8 mouse cellular contexts compared by ENCODE assay signal in the genomic region with DNA sequence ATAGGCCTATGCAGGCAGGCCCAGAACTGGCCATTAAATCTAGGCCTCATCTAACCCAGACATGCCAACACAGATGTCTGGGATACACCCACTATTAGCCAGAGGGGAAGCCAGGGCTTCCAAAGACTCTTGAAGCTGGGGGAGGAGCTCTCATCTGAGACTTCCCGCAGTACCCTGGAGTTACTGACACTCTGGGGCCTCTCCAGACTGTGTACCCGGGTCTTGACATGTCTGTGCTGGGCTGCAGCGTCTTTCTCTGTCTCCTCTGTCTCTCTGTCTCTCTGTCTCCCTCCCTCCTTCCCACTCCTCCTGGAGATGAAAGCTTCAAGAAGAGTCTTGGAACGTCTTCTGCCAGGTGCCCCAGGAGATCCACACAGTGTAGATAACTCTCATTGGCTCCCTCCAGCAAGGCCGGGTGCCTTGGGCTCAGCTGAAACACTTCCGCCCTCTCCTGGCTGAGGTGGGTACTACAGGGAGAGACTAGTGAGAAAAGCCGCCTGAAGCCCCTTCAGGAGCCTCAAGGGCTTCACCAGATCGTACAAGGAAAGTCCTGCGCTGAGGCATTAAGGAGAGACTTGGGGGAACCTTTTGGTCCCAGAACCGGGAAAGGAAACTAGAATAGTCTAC. TPM values are rescaled to one million over a fixed set of nuclear protein-coding genes. Genes with fewer than 3 reads are reported as not detected.
DNase-seq lines count a peak whose midpoint lies in the region; ATAC-seq lines count a peak whose summit lies in the region.
"Had no signal": no experiment of that assay in that cellular context is flagged by ENCODE, and none has a peak within 500 bp of the region (broad histone marks: within the 10 kb centered on the region; RNA-seq: fewer than 3 reads in every experiment).

No protein-coding gene starts in this region.

- H3K4me3 ChIP-seq in midbrain, embryonic 11.5 days (ENCODE audit: low read depth, low read length) = no peak overlapping the region
- H3K4me3 ChIP-seq: stomach, embryonic 15.5 days had no signal

- intact Hi-C loops in left cerebral cortex, postnatal 10 days (cut with DNase I) = loop anchor here (2.0 to 5.0 kb wide), 2 partner anchors 75 to 155 kb away; no protein-coding TSS in a partner anchor

- H3K9me3 ChIP-seq in midbrain, embryonic 11.5 days (ENCODE audit: control insufficient read depth, low read length) = no peaks in the 10 kb centered on the region
- H3K9me3 ChIP-seq: stomach, embryonic 15.5 days had no signal

- H3K4me1 ChIP-seq in midbrain, embryonic 11.5 days (ENCODE audit: control insufficient read depth, insufficient read depth, low read length) = no peaks in the 10 kb centered on the region
- H3K4me1 ChIP-seq: stomach, embryonic 15.5 days had no signal

- WGBS in midbrain, embryonic 11.5 days = 18% methylated on average over 10 of the region's 10 CpGs

- no peaks in the 10 kb centered on the region for H3K27me3 ChIP-seq in midbrain, embryonic 11.5 days (ENCODE audit: control insufficient read depth, insufficient read depth, low read length)
- H3K27me3 ChIP-seq: stomach, embryonic 15.5 days had no signal

- H3K36me3 ChIP-seq in midbrain, embryonic 11.5 days (ENCODE audit: control insufficient read depth, insufficient read depth, low read length) = no peaks in the 10 kb centered on the region
- H3K36me3 ChIP-seq: stomach, embryonic 15.5 days had no signal

- peak; percentile 68 for ATAC-seq in midbrain, embryonic 11.5 days (ENCODE audit: low FRiP score)

- H3K4me2 ChIP-seq in midbrain, embryonic 11.5 days = no peak overlapping the region
- H3K4me2 ChIP-seq: stomach, embryonic 15.5 days had no signal

- no peak overlapping the region for H3K9ac ChIP-seq in midbrain, embryonic 11.5 days (ENCODE audit: low read length)
- H3K9ac ChIP-seq: stomach, embryonic 15.5 days had no signal

- H3K27ac ChIP-seq in midbrain, embryonic 11.5 days (ENCODE audit: low read depth, low read length) = no peak overlapping the region
- H3K27ac ChIP-seq: stomach, embryonic 15.5 days had no signal

- peak; percentile 54 for DNase-seq in T-cell, adult 2 months (ENCODE audit: low spot score)
- DNase-seq in cerebellum, adult 11-12 months = peak; percentile 43
- peak; percentile 81 for DNase-seq in forelimb bud, embryonic 11.5 days (ENCODE audit: low read depth, low spot score)
- peak; percentile 70 for DNase-seq in hindlimb bud, embryonic 11.5 days (ENCODE audit: extremely low spot score, low read depth, low spot score)
- peak; percentile 75 to 86 for DNase-seq in left cerebral cortex, postnatal 10 days (ENCODE audit: extremely low spot score in 1 of 2, low spot score in 2 of 2)
- peak; percentile 99 for DNase-seq in midbrain, embryonic 11.5 days (ENCODE audit: low spot score, missing footprints)
- peak; percentile 48 for DNase-seq in spleen, adult 12 weeks (ENCODE audit: low spot score)

RNA-seq across cellular contexts. Expression of a gene that starts 23.9 kb away (rescaled TPM):
- 1 to 10 TPM; 1.5 TPM for total RNA-seq in left cerebral cortex, postnatal 10 days (2021)
- polyA plus RNA-seq in midbrain, embryonic 11.5 days (2014; fragmentation: Nextera tagmentation; extraction: Ambion mirVana) = 4.9 and 5.5 TPM in 2 replicates

Comparison
In these comparisons a context has a peak if more than half of its experiments do, and no peak if none do; other contexts are left out.
1. DNase-seq: peak in every context shown above with its lines; median percentile 99 in midbrain, embryonic 11.5 days; 81 in forelimb bud, embryonic 11.5 days; 80 in left cerebral cortex, postnatal 10 days; 70 in hindlimb bud, embryonic 11.5 days; 54 in T-cell, adult 2 months; 48 in spleen, adult 12 weeks; 43 in cerebellum, adult 11-12 months.